Mouse (Mus musculus) mature B cell (primary cell): Measurements from ENCODE around the gene Slc4a3.

Experiments used
- in situ Hi-C: fragments of 300-500 bp; cut with MboI; formaldehyde crosslinking; loops from 2 replicates; pipeline ENCODE4 v1.14.3; 2019

Gene Slc4a3

DNA sequence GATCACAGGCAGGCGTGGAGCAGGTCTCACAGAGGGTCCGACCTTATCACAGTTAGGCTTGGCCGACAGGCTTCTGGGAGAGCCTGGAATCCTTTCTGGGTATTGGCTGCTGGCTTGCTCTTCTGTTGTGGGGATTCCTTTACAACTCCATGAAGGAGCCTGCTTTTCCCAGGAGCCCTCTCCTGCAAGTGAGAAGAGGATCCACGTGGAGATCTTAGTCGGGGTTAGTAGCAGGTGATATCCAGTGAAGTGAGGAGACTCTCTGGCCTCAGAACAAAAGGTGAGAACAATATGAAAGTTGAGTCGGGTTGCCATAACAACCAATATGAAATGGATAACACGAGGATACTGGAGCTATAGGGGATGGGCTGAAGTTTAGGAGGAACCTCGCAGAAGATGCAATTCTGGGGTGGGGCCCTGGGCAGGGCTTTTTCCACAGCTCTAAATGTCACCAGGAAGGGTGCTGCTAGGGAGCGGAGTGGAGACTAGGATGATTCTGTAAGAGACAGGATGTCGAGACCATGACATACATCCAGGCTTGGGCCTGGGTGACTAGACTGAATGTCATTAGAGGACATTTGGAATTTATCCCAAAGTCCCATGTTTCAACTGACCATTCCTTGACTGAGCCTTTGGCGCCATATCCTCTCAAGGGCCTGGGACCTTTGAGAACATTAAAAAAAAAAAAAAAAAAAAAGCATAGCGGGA lies 14.3 kb downstream of the Slc4a3 start:
- in situ Hi-C loops = no loop called here

DNA sequence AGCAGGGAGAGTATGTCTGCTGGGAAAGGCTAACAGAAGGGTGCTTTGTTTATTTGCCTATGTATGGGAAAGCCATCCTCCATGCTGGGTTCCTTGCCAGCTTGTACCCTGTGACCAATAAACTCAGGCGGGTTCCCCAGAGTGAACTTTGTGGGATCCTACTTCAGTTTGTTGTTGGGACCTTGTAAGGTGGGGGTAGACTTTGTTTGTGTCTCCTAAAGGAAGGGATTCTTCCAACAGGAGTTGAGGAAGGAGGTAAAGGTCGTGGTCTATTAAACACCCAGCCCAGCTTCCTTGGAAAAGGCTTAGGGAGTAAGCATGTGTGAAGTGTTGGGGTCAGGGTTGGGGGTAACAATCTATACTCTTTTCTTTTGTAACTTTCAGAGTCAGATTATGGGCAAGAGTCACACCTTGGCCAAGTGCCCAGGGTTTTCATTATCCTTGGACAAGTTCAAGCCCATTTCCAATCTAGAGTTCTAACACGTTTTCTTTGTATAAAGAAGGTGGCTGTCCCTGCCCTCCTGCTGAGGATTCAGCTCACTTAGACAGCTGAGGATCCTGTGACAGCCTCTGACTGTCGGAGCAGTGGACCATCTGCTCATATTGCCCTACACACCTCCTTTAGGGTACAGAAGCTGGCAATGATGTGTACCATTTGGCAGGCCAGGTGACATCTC lies 15.3 kb downstream of the Slc4a3 start:
- in situ Hi-C loops = no loop called here

DNA sequence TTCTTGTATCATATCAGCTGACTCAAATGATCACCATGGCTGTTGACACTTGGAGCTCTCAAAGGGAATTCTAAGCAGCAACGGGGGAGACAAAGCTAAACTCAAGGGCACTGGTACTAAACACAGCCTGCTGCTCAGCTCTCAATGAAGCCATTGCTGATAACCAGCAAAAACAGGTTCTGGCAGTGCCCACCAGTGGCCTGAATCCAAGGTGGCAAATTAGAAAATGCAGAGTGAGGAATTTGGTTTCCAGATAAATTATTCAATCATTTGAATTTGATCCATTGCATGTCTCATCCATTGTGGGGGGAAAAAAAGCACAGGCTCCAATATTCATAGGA lies 15.8 kb downstream of the Slc4a3 start:
- in situ Hi-C loops = no loop called here

DNA sequence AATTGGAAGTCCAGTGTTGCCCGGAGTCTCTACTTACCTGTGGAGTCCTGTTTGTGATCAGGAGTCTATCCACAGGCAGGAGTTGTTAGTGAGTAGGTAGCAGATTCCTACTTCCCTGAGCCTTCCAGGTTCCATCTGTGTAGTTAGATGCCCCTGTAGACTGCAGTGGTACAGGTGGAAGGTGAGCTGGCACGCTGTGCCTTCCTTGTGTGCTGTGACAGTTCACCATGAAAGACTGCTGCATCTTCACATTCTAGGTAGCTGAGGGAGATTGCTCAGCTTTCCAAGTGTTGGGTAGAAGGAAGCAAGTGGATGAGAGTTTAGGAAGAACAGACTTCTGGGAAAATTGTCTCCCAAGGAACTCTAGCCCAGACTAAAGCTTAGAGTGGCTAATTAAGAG lies 18.0 kb downstream of the Slc4a3 start:
- in situ Hi-C loops = no loop called here

DNA sequence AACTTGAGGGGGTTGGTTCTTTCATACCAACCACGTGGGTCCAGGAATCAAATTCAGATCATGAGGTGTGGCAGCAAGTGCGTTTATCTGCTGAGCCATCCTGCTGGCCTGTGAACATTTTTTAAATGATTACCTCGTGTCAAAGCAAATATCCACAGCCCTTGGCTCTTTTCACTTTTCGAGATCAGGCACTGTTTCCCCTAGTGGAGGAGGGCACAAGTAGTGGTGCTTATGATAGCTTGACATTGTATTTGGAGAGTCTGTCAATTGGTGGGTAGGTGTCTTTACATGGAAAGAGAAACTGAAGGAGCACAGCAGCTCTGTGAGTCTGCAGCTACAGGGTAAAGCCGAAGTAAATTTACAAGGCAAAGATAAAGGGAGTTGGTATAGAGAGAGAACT lies 18.9 kb downstream of the Slc4a3 start:
- in situ Hi-C loops = no loop called here

DNA sequence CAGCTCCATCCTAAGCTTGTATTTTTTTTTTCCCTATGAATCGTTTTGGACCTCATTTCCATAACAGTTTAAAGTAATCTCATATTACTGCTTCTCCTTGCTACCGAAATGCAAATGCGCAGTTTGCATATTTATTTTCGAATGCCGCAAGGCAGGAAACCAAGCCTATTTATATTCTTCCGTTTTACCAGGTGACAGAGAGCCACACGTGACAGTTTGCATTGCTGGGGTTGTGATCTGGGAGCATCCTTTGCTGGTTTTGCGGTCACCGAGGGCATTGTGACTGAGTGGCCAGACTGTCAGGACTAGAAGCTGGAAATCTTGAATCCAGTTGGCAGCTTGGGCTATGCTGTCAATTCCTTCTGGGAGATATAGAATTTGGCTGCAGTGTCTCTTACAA lies 19.6 kb downstream of the Slc4a3 start:
- in situ Hi-C loops = no loop called here

DNA sequence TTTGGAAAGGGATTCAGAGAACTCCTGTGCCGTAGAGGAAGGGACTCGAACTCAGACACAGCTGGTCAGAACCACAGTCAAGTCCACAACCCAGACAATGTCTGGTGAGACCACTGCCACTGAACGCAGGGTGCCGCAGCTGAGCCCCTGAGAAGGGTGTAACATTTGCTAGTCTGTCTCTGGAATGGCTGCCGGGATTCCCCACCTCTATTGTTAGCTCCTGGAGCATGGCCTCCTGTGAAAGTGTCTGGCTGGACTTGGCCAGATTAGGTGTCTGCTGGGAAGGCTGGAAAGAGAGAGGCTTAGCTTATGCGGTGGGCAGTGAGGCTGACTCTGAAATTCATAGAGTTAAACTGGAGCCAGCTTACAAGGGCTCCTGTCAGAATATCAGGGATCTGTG lies 24.3 kb downstream of the Slc4a3 start:
- in situ Hi-C loops = no loop called here

DNA sequence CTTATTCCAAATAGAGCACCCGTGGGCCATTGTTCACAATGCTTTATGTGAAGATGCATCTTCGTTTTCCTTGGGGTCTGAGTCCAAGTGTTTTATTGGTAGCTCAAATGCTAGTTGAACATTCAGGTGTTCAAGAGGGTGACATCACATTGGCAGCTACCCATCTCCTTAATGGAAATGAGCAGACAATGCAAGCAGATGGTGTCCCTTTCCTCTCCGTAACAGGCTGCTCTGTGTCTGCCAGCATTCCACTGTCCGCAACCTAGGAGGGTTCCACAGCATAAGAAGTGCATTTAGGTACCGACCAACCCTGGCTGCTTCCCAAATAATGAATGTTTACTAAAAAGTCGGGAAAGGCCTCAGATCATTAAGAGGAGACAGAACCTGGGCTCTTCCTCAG lies 26.7 kb downstream of the Slc4a3 start:
- in situ Hi-C loops = no loop called here

DNA sequence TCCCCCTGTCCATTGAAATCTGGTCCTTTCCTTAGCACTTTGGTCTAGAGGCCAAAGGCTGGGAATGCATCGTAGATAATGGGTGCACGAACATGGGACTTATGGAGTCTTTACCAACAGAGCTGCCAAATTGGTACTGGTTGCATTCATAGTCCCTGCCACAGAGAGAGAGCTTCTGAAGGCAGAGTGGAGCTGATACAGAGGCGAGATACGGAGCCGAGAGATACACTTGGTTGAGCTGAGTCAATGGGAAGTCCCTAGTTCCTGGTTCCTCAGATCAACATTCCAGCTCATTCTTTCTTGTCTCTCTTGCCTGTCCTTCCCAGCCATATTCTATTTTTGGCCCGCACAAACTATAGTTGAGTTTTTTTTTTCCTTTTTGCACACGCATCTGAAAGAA lies 27.6 kb downstream of the Slc4a3 start:
- in situ Hi-C loops = no loop called here

DNA sequence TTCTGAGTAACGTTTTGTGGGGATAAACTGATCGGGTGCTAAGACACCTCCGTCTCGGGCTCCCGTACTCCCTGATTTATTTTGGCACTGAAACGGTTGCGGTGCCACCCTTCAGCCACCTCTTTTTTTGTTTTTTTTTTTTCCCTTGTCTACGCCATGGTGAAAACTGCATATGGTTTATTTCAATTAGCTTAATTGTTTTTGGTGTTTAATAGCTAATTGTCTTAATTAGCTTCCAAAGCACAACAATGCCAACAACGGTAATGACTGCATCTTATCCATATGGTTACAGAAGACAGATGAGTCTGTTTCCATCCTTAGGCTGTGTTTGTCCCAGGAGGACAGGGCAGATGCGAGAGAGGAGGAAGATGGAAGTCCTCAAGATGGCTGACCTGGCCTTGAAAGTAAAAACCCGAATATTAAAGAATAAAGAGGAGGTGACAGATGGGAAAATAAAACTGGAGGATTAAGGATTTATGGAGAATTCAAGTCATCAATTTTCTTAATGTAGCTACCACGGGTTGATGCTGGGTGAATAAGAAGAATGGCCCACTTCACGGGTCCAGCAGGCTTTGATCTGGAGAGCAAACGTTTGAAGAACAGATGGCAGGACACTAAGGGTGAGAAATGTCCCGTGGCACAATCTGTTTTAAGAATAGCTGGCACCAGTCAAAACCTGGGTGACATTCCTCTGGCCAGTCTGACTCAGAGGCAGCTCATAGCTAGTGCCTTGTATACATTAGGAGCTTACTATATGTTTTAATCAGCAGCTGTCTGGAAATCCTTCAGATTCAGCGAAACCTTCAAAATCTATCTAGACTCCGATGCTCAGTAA lies 28.6 kb downstream of the Slc4a3 start:
- in situ Hi-C loops = no loop called here

DNA sequence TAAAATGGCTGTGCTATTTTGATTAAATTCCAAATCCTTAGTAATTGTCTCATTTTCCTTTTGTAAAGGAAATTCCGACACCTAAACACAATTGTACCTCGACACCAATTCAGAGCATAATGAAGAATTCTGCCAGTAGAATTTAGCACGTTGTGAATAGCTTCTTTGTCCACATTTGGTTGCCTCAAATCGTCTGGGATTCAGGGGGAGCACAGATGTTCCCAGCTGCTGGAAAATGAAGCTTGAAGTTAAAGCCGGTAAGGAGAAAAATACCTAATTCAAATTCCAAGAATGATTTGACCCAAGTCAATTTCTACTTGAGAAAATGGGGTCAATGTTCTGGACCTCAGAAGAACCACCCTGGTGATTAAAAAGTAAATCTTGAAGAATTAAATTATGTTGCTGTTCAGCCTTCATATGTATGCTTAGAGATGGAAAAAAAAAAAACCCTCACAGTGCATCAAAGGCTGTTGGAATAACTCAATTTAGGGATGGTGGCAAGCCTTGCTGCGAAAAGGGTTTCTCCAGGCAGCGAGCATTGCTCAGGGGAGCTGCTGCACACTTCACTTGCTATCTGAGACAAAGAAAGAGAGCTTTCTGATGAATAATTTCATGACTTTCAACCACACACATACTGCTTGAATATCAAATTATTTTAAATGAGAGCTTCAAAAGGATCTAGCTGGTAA lies 36.0 kb downstream of the Slc4a3 start:
- in situ Hi-C loops = no loop called here

DNA sequence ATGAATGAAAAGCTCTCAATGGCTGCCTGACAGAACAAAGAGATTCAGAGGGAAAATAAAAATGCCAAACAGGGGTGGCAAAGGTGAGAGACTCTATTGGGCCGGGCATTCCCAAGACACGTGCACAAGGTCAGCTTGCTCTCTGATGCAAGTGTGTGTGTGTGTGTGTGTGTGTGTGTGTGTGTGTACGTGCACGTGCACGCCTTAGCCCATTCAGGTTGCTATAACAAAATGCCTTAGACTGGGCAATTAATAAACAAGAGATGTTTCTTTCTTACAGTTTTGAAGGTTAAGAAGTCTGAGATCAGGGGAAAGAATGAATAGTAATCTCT lies 36.5 kb downstream of the Slc4a3 start:
- in situ Hi-C loops = no loop called here

DNA sequence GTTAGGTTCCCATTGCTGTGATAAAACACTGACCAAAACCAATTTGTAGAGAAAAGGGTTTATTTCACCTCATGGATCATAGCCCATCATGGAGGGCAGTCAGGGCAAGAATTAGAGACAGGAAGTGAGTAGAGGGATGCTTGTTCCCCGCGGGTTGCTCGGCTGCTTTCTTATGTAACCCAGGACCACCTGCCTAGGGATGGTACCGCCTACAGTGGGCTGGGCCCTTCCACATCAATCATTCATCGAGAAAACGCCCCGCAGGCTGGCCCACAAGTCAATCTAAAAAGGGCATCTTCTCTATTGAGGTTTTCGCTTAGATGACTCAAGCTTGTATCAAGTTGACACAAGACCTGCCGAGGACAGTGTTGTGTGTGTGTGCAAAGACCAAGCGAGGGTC lies 37.0 kb downstream of the Slc4a3 start:
- in situ Hi-C loops = no loop called here

DNA sequence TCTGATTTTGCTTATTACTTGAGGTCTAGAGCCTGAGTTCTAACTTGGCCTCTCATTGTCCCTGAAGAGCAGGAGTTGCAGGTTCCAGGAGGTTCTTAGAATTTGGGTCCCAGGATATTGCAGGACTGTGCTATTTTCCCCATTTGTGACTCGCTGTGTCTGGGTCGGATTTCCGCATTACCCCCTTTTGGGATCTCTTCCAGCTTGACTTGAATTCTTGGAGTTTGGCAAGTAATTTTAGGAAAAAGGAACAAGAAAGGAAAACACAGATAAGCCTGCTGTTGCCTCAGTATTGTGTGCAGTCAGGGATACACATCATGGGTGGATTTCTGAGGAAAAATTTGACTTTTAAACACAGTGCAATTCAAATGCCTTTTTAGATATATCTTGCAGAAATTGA lies 40.7 kb downstream of the Slc4a3 start:
- in situ Hi-C loops = no loop called here

DNA sequence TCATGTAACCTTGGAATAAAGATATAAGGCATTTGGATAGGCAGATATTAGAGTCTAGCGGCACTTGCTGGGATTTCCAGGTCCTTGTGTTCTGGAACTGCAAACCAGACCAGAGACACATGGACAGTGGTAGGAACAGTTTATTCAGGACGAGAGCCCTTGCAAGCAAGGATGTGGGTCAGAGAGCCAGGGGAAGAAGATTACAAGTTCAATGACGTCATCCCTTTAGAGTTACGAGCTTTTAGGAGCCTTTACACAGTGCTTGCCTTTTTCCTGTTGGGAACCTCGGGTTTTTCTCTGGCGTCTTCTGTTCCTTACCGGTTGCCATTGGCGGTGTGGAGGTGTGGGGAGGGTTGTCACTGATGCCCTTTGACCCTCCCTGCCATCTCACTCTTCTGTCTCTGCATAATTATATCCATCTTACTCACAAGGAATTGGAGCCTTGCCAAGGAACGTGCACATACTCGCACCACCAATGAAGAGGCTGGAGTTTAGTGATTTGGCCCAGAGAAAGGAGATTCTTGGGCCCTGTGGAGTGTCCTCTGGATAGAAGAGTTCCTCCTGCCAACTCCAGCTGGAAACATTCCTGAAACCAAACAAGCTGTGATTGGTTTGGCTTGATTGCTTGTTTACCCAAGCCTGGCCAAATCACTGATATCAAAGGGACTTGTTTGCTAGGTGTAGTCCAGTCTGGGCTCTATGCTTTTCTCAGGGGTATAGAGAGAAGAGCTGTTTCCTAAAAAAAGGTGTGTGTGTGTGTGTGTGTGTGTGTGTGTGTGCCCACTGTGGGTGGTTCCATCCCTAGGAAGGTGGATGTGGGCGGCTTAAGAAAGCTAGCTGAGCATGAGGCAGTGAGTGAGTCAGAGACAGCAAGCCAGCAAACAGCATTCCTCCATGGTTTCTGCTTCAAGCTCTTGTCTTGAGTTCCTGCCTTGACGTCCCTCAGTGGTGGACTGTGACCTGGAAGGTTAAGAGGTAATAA lies 42.0 kb downstream of the Slc4a3 start:
- in situ Hi-C loops = no loop called here

DNA sequence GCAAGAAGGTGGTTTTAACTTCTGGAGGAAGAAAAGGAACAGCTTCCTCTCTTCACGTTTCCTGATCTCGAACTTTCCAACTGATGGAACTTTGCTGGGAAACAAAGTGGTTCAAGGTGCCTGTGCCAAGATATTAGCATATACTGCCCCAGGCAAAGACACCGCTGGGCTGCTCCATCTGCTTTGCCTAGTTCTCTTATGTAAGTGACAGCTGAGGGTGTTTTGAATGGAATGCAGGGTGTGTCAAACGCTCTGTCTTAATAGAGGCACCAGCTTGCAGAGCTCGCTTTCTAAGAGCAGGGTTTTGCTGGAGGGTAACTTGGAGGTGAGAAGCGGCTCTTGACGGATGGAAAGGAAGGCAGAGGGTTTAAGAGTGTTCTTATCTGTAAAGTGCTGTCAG lies 42.8 kb downstream of the Slc4a3 start:
- in situ Hi-C loops = no loop called here

DNA sequence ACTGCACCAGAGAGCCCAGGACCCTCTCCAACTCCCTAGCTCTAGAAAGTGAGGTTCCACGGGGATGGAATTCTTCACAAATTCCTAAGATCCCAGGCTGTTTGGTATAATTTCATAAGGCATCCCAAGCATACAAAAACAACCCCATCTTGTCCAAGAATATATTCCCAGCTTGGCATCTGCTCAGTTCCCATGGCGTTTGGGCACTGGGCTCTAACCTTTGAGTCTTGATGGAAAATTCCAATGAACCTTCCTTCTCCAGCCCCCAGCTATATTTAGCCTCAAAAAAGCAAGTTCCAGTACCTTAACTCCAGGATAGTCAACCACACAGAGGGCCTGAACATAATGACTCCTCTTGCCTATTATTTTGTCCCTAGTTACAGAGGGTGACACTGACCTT lies 43.9 kb downstream of the Slc4a3 start:
- in situ Hi-C loops = loop anchor here (5.0 kb wide), 1 partner anchor 113 kb away; the partner anchor contains the start of genes Chpf and Tmem198

DNA sequence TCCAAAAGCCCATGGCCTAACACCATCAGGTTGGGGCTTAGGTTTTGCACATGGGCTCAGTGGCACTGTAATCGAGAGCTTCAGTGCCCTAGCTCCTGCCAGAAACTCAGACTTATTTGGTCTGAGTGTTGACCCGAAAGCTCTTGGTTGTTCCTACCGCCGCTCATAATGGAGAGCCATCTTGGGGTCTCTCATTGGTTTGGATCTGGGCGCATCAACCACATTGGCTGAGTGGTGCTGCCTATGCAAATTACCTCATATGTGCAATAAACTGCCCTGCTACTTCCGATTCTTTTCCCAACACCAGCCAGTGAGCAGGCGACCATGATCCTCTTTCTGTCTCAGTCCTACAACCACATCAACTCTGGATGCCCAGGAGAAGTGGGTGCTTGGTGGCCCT lies 47.9 kb downstream of the Slc4a3 start:
- in situ Hi-C loops = loop anchor here (5.0 kb wide), 1 partner anchor 117 kb away; the partner anchor contains the start of genes Chpf and Tmem198

DNA sequence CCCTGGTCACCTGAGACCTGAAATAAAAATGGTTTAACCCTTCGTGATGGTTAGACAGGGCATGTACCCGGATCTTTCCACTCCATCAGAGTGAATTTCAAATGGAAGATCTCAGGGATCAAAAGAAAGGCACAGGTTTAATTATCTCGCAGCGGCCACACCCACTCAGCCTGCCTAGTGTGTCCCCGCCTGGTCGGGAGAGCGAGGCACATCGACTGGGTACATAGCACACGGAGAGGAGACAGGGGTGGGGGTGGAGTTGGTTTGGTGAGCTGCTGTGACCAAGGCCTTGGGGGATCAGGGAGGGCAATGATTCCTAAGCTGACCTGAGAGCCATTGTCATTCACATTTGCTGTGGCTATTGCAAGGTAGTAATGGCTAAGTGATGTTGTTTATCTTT lies 48.8 kb downstream of the Slc4a3 start:
- in situ Hi-C loops = loop anchor here (5.0 kb wide), 1 partner anchor 118 kb away; the partner anchor contains the start of genes Chpf and Tmem198

DNA sequence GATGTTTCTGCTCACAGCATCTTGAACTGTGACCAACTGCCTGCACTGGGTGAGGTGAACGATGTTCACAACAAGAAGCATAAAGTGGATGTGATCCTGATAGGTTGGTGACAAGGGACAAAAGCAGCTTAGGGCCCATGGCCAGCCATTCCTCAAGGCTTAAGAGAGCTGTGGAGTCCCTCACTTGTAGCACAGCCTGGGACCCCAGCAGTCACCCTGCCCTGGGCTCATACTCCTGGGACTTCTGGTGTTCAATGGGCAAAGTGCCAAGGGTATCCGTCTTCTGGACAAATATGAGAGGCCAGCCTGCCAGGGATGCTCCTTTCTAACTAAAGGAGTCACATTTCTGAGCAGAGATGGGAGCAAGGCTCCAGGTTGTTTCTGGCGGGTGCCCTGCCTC lies 49.9 kb downstream of the Slc4a3 start:
- in situ Hi-C loops = no loop called here

DNA sequence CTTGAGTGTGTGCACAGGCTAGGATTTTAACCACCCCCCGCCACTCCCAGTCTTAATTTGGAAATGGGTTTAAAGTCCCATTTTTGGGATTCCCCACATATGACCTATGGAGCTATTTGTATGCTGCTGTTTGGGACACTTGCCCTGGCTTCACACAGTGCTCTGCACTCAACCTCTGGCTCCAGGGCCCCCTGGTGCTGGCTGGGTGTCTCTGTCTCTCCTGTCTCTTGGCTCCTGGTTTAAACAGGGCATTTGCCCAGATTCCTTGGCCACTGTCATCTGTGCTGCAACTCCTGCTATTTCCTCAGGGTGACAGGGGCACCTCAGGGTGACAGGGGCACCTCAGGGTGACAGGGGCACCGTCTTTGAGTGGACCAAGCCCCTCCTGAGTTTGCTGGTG lies 50.8 kb downstream of the Slc4a3 start:
- in situ Hi-C loops = no loop called here
